8 mouse cellular contexts compared by ENCODE assay signal in the genomic region with DNA sequence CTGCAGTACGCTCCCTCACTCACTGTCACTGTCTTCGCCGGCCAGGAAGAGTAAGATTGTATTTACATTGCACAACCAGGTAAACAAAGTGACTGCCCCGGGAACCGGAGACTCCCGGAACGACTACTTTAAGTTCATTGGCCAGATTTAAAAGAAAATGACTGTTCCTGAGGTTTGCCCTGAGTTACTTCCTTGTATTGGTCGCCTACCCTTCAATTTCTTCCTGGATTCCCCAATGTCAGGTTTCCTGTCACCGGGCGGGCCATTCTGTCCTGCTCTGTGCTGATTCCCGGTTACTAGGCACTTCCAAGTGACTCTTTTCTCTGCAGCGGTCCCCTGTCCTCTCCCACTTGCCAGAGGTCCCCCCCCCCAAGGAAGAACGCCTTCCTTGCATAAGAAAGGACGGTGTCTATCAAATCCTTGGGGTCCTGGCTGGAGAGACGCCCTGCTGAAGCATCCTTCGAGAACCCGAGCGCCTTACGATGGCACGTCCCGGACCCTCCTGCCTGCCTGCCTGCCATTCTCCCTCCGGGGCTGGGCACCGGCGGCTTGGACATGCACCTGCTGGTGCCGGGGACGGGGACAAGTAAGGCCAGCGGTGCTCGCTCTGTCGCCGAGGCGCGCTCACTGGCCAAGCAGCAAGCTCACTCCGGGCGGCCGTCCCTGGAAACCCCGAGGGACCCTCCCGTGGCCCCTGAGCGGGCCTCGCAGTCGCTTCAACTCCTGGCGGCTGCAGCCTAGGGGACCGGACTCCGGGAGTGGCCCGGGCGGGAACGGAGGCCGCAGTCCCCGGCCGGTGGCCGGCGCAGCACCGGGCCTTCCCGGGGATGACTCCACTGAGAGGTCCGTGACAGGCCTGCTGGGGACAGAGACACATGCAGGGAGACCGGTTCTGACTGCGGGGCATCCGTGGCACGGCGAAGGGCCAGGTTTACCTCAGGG. TPM values are rescaled to one million over a fixed set of nuclear protein-coding genes. Genes with fewer than 3 reads are reported as not detected.
DNase-seq lines count a peak whose midpoint lies in the region; ATAC-seq lines count a peak whose summit lies in the region.

No protein-coding gene starts in this region.

- H3K4me1 ChIP-seq in neural tube, embryonic 11.5 days (ENCODE audit: control insufficient read depth, insufficient read depth, low read length), result peaks cover 11% of the 10 kb centered on the region
- H3K4me1 ChIP-seq in forebrain, embryonic 10.5 days, result peaks cover 29% of the 10 kb centered on the region
- H3K4me1 ChIP-seq in limb, embryonic 10.5 days, result peaks cover 35% of the 10 kb centered on the region
- peaks cover 20% of the 10 kb centered on the region for H3K4me1 ChIP-seq in neural tube, embryonic 12.5 days

- no peaks in the 10 kb centered on the region for H3K9me3 ChIP-seq in neural tube, embryonic 11.5 days (ENCODE audit: control insufficient read depth, low read length)
- H3K9me3 ChIP-seq in forebrain, embryonic 10.5 days, result no peaks in the 10 kb centered on the region
- H3K9me3 ChIP-seq in limb, embryonic 10.5 days (replicated peaks), result no peaks in the 10 kb centered on the region
- H3K9me3 ChIP-seq in neural tube, embryonic 12.5 days, result no peaks in the 10 kb centered on the region

- WGBS in neural tube, embryonic 11.5 days, result 3% methylated on average over 58 of the region's 59 CpGs
- 6% methylated on average over 58 of the region's 59 CpGs for WGBS in forebrain, embryonic 10.5 days
- 4% methylated on average over 59 of the region's 59 CpGs for WGBS in limb, embryonic 10.5 days
- WGBS in neural tube, embryonic 12.5 days, result 2% methylated on average over 59 of the region's 59 CpGs

- ATAC-seq in neural tube, embryonic 11.5 days (ENCODE audit: insufficient read depth, low FRiP score, low TSS enrichment), result peak; percentile 66
- ATAC-seq in neural tube, embryonic 12.5 days (ENCODE audit: low FRiP score, low read depth), result peak; percentile 28

- no peaks in the 10 kb centered on the region for H3K36me3 ChIP-seq in neural tube, embryonic 11.5 days (ENCODE audit: control insufficient read depth, insufficient read depth, low read length)
- H3K36me3 ChIP-seq in forebrain, embryonic 10.5 days (replicated peaks), result peaks cover 38% of the 10 kb centered on the region
- peaks cover 37% of the 10 kb centered on the region for H3K36me3 ChIP-seq in limb, embryonic 10.5 days
- H3K36me3 ChIP-seq in neural tube, embryonic 12.5 days, result peaks cover 25% of the 10 kb centered on the region

- peak overlapping the region; percentile 99 for H3K9ac ChIP-seq in neural tube, embryonic 11.5 days (ENCODE audit: low read length)
- peak overlapping the region; percentile 97 for H3K9ac ChIP-seq in neural tube, embryonic 12.5 days

- peak overlapping the region; percentile 100 for H3K27ac ChIP-seq in neural tube, embryonic 11.5 days (ENCODE audit: low read depth, low read length)
- peak overlapping the region; percentile 100 for H3K27ac ChIP-seq in forebrain, embryonic 10.5 days
- peak overlapping the region; percentile 100 for H3K27ac ChIP-seq in limb, embryonic 10.5 days
- H3K27ac ChIP-seq in neural tube, embryonic 12.5 days, result peak overlapping the region; percentile 70

- peak; percentile 61 for DNase-seq in adrenal gland, postnatal 14 days
- no peak for DNase-seq in adrenal gland, adult 18-20 months (ENCODE audit: low spot score in 2 of 2)
- DNase-seq in neural tube, embryonic 11.5 days (ENCODE audit: low spot score), result no peak
- no peak for DNase-seq in neural tube, embryonic 10.5 days (ENCODE audit: extremely low spot score, low spot score)
- DNase-seq in forebrain, embryonic 10.5 days (ENCODE audit: extremely low spot score, low spot score), result no peak
- DNase-seq in limb, embryonic 10.5 days (ENCODE audit: low spot score), result no peak
- DNase-seq in urinary bladder, postnatal 4 days (ENCODE audit: low spot score in 2 of 2), result no peak

- peak overlapping the region; percentile 89 for H3K4me3 ChIP-seq in neural tube, embryonic 11.5 days (ENCODE audit: low read depth, low read length)
- H3K4me3 ChIP-seq in forebrain, embryonic 10.5 days, result peak overlapping the region; percentile 91
- H3K4me3 ChIP-seq in limb, embryonic 10.5 days, result peak overlapping the region; percentile 64
- peak overlapping the region; percentile 98 for H3K4me3 ChIP-seq in neural tube, embryonic 12.5 days

- H3K4me2 ChIP-seq in neural tube, embryonic 11.5 days (ENCODE audit: low read depth), result peak overlapping the region; percentile 87
- peak overlapping the region; percentile 96 for H3K4me2 ChIP-seq in neural tube, embryonic 12.5 days (replicated peaks)

- H3K27me3 ChIP-seq in neural tube, embryonic 11.5 days (ENCODE audit: control insufficient read depth, insufficient read depth, low read length), result no peaks in the 10 kb centered on the region
- no peaks in the 10 kb centered on the region for H3K27me3 ChIP-seq in forebrain, embryonic 10.5 days (ENCODE audit: poor library complexity, severe bottlenecking)
- no peaks in the 10 kb centered on the region for H3K27me3 ChIP-seq in limb, embryonic 10.5 days (ENCODE audit: low read depth, poor library complexity, severe bottlenecking)
- H3K27me3 ChIP-seq in neural tube, embryonic 12.5 days (replicated peaks), result no peaks in the 10 kb centered on the region

RNA-seq across cellular contexts. Expression of a gene that starts 1.2 kb away (rescaled TPM):
- total RNA-seq in adrenal gland, postnatal 14 days (2021), result 18.1 and 20.7 TPM in 2 replicates
- total RNA-seq in adrenal gland, adult 18-20 months (2021), result 10 to 100 TPM; 14.0 to 22.5 TPM
- polyA plus RNA-seq in neural tube, embryonic 11.5 days (2014; fragmentation: Nextera tagmentation; extraction: Ambion mirVana), result 21.6 and 23.1 TPM in 2 replicates
- 21.7 and 22.0 TPM in 2 replicates for polyA plus RNA-seq in forebrain, embryonic 10.5 days (2016; fragmentation: Nextera tagmentation; extraction: Ambion mirVana)
- 13.9 and 19.6 TPM in 2 replicates for polyA plus RNA-seq in limb, embryonic 10.5 days (2016; fragmentation: Nextera tagmentation; extraction: Ambion mirVana)
- polyA plus RNA-seq in neural tube, embryonic 12.5 days (2016; fragmentation: Nextera tagmentation; extraction: Ambion mirVana), result 28.1 and 31.9 TPM in 2 replicates

RNA-seq across cellular contexts. Expression of a gene that starts 28.4 kb away (rescaled TPM):
- total RNA-seq in adrenal gland, postnatal 14 days (2021), result not detected in 2 replicates
- under 1 TPM in 1 of 2 experiments, not detected in 1; 0.32 TPM for total RNA-seq in adrenal gland, adult 18-20 months (2021)
- polyA plus RNA-seq in neural tube, embryonic 11.5 days (2014; fragmentation: Nextera tagmentation; extraction: Ambion mirVana), result 0.87 and 1.6 TPM in 2 replicates
- 0.22 and 0.84 TPM in 2 replicates for polyA plus RNA-seq in forebrain, embryonic 10.5 days (2016; fragmentation: Nextera tagmentation; extraction: Ambion mirVana)
- 0.30 and 0.95 TPM in 2 replicates for polyA plus RNA-seq in limb, embryonic 10.5 days (2016; fragmentation: Nextera tagmentation; extraction: Ambion mirVana)
- polyA plus RNA-seq in neural tube, embryonic 12.5 days (2016; fragmentation: Nextera tagmentation; extraction: Ambion mirVana), result 2.1 and 2.9 TPM in 2 replicates

RNA-seq across cellular contexts. Expression of a gene that starts 32.6 kb away (rescaled TPM):
- total RNA-seq in adrenal gland, postnatal 14 days (2021), result 11.4 and 13.8 TPM in 2 replicates
- total RNA-seq in adrenal gland, adult 18-20 months (2021), result 10 to 100 TPM in 1 of 2 experiments, 1 to 10 TPM in 1; 9.3 to 10.0 TPM
- 11.1 and 11.8 TPM in 2 replicates for polyA plus RNA-seq in neural tube, embryonic 11.5 days (2014; fragmentation: Nextera tagmentation; extraction: Ambion mirVana)
- 8.3 and 8.4 TPM in 2 replicates for polyA plus RNA-seq in forebrain, embryonic 10.5 days (2016; fragmentation: Nextera tagmentation; extraction: Ambion mirVana)
- 9.2 and 10.9 TPM in 2 replicates for polyA plus RNA-seq in limb, embryonic 10.5 days (2016; fragmentation: Nextera tagmentation; extraction: Ambion mirVana)
- 9.7 and 10.2 TPM in 2 replicates for polyA plus RNA-seq in neural tube, embryonic 12.5 days (2016; fragmentation: Nextera tagmentation; extraction: Ambion mirVana)

RNA-seq across cellular contexts. Expression of a gene that starts 39.8 kb away (rescaled TPM):
- total RNA-seq in adrenal gland, postnatal 14 days (2021), result not detected in 2 replicates
- total RNA-seq in adrenal gland, adult 18-20 months (2021), result not detected
- polyA plus RNA-seq in neural tube, embryonic 11.5 days (2014; fragmentation: Nextera tagmentation; extraction: Ambion mirVana), result not detected in 2 replicates
- 0.24 TPM in 1 of 2 replicates, not detected in the other for polyA plus RNA-seq in forebrain, embryonic 10.5 days (2016; fragmentation: Nextera tagmentation; extraction: Ambion mirVana)
- not detected in 2 replicates for polyA plus RNA-seq in limb, embryonic 10.5 days (2016; fragmentation: Nextera tagmentation; extraction: Ambion mirVana)
- polyA plus RNA-seq in neural tube, embryonic 12.5 days (2016; fragmentation: Nextera tagmentation; extraction: Ambion mirVana), result 0.33 TPM in 1 of 2 replicates, not detected in the other

RNA-seq across cellular contexts. Expression of a gene that starts 41.1 kb away (rescaled TPM):
- 8.4 and 9.7 TPM in 2 replicates for total RNA-seq in adrenal gland, postnatal 14 days (2021)
- total RNA-seq in adrenal gland, adult 18-20 months (2021), result 10 to 100 TPM; 10.5 to 10.8 TPM
- polyA plus RNA-seq in neural tube, embryonic 11.5 days (2014; fragmentation: Nextera tagmentation; extraction: Ambion mirVana), result 18.6 and 19.2 TPM in 2 replicates
- 20.7 and 22.7 TPM in 2 replicates for polyA plus RNA-seq in forebrain, embryonic 10.5 days (2016; fragmentation: Nextera tagmentation; extraction: Ambion mirVana)
- 19.0 and 23.5 TPM in 2 replicates for polyA plus RNA-seq in limb, embryonic 10.5 days (2016; fragmentation: Nextera tagmentation; extraction: Ambion mirVana)
- 18.6 and 18.9 TPM in 2 replicates for polyA plus RNA-seq in neural tube, embryonic 12.5 days (2016; fragmentation: Nextera tagmentation; extraction: Ambion mirVana)
